Mouse (Mus musculus): ENCODE measurements at regions not wholly inside any gene's neighbourhood (a gene's known extent, or its start where the extent isn't known, plus 50 kb on each side); places are given as distances from the start of the nearest gene placed in this dataset.
"Not testable (repeated sequence)": the region's sequence is repeated elsewhere in the genome, so short reads cannot be mapped to it uniquely, and the experiment has no call there.

DNA sequence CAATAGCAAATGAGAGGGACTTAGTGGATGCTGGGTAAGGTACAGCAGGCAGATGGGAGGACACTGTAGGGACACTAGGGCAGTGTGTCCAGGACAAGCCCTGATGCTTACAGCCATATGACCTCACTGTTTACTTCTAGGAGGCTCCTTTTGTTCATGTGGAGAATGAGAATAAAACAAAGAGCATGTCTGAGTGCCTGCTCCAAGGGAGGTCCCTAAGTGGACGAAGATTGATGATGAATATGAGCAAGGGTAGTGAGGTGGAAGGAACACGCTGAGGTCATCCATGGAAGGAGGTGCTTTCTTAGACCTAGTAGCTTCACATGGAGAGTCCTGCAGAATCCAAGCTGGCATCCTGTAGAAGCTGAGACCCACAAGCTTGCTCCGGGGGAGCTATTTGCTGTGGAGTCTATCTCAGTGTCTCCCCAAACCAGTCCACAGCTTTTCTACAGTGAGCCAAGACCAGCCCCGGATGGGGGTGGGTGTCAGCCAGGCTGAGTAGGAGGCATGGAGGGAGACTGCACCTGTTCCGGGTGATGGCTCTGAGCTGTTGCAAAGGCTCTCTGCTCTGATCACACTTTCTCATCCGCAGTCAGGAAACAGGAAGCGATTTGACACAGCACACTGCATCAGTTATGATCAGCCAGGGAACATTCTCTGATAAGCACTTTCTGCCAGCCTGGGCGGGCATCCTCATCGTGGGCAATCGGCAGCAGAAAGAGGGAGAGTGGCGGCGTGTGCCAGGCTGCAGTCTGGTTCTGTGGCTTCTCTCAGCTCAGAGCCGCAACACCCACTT lies 332.0 kb downstream of the Eipr1 start:
- Histone ChIP-seq H3K27ac (replicated peaks; ENCODE audit: low read depth, low read length) (no peak overlapping the region), H3K4me2 (ENCODE audit: low read depth, low read length) (no peak overlapping the region), H3K4me1 (ENCODE audit: control insufficient read depth, insufficient read depth, low read length) (no peaks in the 10 kb centered on the region), H3K36me3 (replicated peaks; ENCODE audit: control insufficient read depth, insufficient read depth, low read depth, low read length) (no peaks in the 10 kb centered on the region), H3K27me3 (ENCODE audit: control insufficient read depth, insufficient read depth, low read length) (no peaks in the 10 kb centered on the region), H3K9ac (replicated peaks; ENCODE audit: low read length) (no peak overlapping the region), H3K9me3 (replicated peaks; ENCODE audit: control insufficient read depth, low read length) (no peaks in the 10 kb centered on the region), H3K4me3 (ENCODE audit: low read depth, low read length) (no peak overlapping the region)
- DNase-seq (ENCODE audit: low spot score) (no peak), ATAC-seq (replicated peaks; ENCODE audit: insufficient number of reproducible peaks, low FRiP score, low TSS enrichment, low read depth) (no peak)
- WGBS: 73% methylated on average over 13 of the region's 13 CpGs

DNA sequence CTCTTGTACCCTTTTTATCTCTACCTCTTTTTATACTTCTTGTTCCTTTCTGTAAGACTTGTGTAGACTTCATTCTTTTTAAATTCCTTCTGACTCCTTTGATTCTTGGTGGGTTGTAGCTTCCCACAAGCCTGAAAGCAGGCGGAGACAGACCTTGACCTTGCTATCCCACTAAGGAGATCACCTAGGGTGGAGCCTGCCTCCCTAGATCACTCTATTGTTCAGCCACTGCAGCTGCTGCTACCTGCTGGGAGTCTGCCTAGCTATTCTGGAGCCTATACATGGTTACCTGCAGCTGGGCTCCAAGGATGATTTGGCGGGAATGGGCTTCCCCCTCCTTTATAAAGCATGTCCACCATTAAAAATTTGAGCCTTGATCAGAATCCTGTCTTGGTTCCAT lies 335.6 kb downstream of the Eipr1 start:
- WGBS: 63% methylated on average over 2 of the region's 2 CpGs
- H3K36me3 ChIP-seq (replicated peaks; ENCODE audit: control insufficient read depth, insufficient read depth, low read depth, low read length); H3K27me3 ChIP-seq (ENCODE audit: control insufficient read depth, insufficient read depth, low read length); ATAC-seq (replicated peaks; ENCODE audit: insufficient number of reproducible peaks, low FRiP score, low TSS enrichment, low read depth); H3K4me1 ChIP-seq (ENCODE audit: control insufficient read depth, insufficient read depth, low read length); H3K4me2 ChIP-seq (ENCODE audit: low read depth, low read length); H3K9ac ChIP-seq (replicated peaks; ENCODE audit: low read length); H3K4me3 ChIP-seq (ENCODE audit: low read depth, low read length); H3K9me3 ChIP-seq (replicated peaks; ENCODE audit: control insufficient read depth, low read length); H3K27ac ChIP-seq (replicated peaks; ENCODE audit: low read depth, low read length); DNase-seq (ENCODE audit: low spot score): not testable (repeated sequence)

GRCm38 (mm10) chr12:29089634-29090033 lies 338.0 kb downstream of the Eipr1 start:
- no peak overlapping the region for H3K9ac ChIP-seq (replicated peaks; ENCODE audit: low read length)
- no peak for ATAC-seq (replicated peaks; ENCODE audit: insufficient number of reproducible peaks, low FRiP score, low TSS enrichment, low read depth)
- no peaks in the 10 kb centered on the region for H3K27me3 ChIP-seq (ENCODE audit: control insufficient read depth, insufficient read depth, low read length)
- H3K9me3 ChIP-seq (replicated peaks; ENCODE audit: control insufficient read depth, low read length): no peaks in the 10 kb centered on the region
- no peak overlapping the region for H3K27ac ChIP-seq (replicated peaks; ENCODE audit: low read depth, low read length)
- H3K4me3 ChIP-seq (ENCODE audit: low read depth, low read length): no peak overlapping the region
- no peak overlapping the region for H3K4me2 ChIP-seq (ENCODE audit: low read depth, low read length)
- H3K36me3 ChIP-seq (replicated peaks; ENCODE audit: control insufficient read depth, insufficient read depth, low read depth, low read length): no peaks in the 10 kb centered on the region
- no peaks in the 10 kb centered on the region for H3K4me1 ChIP-seq (ENCODE audit: control insufficient read depth, insufficient read depth, low read length)
- 70% methylated on average over 3 of the region's 3 CpGs for WGBS
- no peak for DNase-seq (ENCODE audit: low spot score)

DNA sequence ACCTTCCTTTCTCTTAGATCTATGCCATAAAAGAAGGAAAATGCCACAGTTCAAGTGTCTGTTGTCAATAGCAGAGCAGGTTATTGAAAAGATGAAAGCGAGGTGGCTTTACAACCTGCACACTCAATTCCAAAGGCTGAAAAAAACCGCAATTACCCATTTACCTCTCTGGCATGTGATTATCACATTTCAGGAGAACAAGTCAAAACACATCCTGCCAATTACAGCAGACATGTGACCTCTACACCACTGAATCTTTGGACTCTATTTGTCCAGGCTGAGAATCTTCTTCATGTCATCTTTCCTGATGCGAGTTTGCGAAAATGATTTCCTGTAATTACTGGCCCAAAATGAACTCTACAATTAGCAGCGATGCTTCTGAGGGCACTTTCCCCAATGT lies 338.8 kb downstream of the Eipr1 start:
- Histone ChIP-seq H3K27ac (replicated peaks; ENCODE audit: low read depth, low read length) (no peak overlapping the region), H3K4me3 (ENCODE audit: low read depth, low read length) (no peak overlapping the region), H3K9ac (replicated peaks; ENCODE audit: low read length) (no peak overlapping the region), H3K36me3 (replicated peaks; ENCODE audit: control insufficient read depth, insufficient read depth, low read depth, low read length) (no peaks in the 10 kb centered on the region), H3K4me1 (ENCODE audit: control insufficient read depth, insufficient read depth, low read length) (no peaks in the 10 kb centered on the region), H3K27me3 (ENCODE audit: control insufficient read depth, insufficient read depth, low read length) (no peaks in the 10 kb centered on the region), H3K4me2 (ENCODE audit: low read depth, low read length) (no peak overlapping the region), H3K9me3 (replicated peaks; ENCODE audit: control insufficient read depth, low read length) (no peaks in the 10 kb centered on the region)
- ATAC-seq (replicated peaks; ENCODE audit: insufficient number of reproducible peaks, low FRiP score, low TSS enrichment, low read depth) (no peak), DNase-seq (ENCODE audit: low spot score) (peak; percentile 27)
- WGBS: 56% methylated on average over 5 of the region's 5 CpGs

DNA sequence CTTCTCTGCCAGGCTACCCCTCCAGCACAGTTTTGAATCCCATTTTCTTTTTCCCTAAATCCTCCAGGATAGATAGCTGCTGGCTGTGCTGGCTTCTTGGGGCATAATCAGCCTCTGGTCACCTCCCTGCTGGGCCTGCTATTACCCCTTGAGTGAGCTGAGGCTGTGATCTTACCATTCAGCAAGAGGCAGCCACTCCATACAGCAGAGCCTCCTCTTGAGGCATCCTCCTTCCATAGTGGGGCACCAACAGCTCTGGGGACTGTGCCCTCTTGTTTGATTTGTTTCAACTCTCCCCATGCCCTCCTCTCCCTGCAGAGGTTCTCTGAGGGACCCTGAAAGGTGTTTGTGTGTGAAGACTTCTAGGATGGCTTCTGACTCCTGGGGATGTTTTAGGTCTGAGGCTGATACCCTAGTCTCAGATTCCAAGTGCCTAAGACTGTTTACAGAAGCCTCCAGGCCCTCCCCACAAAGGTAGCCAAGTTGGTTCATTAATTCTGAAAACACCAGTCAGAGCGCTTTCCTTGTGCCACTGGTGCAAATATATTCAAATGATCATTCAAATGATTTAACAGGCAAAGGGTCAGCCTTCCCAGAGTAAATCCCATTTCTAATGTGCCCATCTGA lies 343.9 kb downstream of the Eipr1 start:
- Histone ChIP-seq H3K27me3 (ENCODE audit: control insufficient read depth, insufficient read depth, low read length) (no peaks in the 10 kb centered on the region), H3K36me3 (replicated peaks; ENCODE audit: control insufficient read depth, insufficient read depth, low read depth, low read length) (no peaks in the 10 kb centered on the region), H3K9me3 (replicated peaks; ENCODE audit: control insufficient read depth, low read length) (no peaks in the 10 kb centered on the region), H3K9ac (replicated peaks; ENCODE audit: low read length) (no peak overlapping the region), H3K27ac (replicated peaks; ENCODE audit: low read depth, low read length) (no peak overlapping the region), H3K4me2 (ENCODE audit: low read depth, low read length) (no peak overlapping the region), H3K4me1 (ENCODE audit: control insufficient read depth, insufficient read depth, low read length) (peaks cover 4% of the 10 kb centered on the region; the same call in 1 of the 2 replicates), H3K4me3 (ENCODE audit: low read depth, low read length) (no peak overlapping the region)
- DNase-seq (ENCODE audit: low spot score): no peak
- no peak for ATAC-seq (replicated peaks; ENCODE audit: insufficient number of reproducible peaks, low FRiP score, low TSS enrichment, low read depth)
- WGBS: 14% methylated on average over 1 of the region's 1 CpGs

DNA sequence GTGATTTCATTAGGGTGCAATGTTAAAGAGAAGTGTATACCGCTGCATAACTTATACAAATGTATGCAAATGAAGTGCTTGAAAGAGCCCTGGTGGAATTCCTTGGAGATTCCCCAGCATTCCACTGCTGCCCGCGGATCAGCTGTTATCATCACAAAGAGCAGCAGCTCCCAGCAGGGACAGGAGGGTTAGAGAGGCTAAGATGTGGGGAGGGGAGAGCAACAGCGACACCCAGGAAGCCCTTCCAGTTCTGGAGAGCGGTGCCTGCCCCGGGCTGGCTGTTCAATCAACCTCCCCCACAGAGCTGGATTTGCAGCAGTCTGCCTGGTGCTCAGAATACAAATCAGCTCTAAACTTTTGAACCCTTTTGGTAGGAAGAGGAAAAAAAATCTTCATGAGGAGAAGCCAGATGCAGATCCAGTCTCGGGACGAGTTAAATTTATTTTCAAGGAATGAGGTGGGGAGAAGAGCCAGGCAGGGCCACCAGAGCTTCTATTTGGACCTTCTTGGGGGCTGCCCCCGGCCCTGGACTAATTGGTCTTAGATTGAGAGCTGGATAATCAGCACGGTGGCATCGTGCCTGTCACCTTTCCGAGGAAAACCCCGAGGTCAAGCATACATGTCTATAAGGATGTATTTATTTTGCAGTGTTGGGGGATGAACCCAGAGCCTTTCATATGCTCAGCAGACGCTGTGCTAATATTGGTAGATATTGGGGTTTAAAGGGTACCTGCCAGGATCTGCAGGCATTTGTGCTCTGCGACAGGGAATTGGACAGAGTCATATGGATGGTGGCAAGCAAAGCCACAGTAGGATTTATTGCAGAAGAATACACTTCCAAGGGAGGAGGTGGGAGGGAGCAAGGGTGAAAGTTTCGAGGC lies 344.7 kb downstream of the Eipr1 start:
- peak; percentile 79 for ATAC-seq (replicated peaks; ENCODE audit: insufficient number of reproducible peaks, low FRiP score, low TSS enrichment, low read depth)

DNA sequence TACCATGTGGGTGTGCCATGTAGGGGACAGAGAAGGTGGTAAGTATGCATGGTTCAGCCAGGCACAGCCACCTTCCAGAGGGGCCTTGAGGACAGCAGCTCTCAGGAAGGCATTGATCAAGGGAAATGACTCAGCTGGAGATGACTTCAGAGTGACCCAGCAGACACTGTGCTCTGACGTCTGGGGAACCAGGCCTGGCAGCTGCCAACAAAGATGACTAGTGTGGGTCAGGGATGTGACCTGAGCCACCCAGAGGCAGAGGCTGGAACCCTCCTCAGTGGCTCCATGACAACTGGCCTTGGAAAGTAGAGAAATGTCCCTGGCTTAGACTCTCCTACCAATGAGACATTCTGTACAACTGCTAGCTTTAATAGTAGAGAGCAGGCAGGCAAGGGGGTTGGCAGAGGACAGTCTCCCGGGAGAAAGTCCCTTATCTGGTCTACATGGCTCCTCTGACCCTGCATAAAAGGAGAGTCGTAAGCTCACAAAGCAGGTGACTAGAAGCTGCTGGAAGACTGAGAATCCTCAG lies 348.5 kb downstream of the Eipr1 start:
- 61% methylated on average over 3 of the region's 3 CpGs for WGBS

More for the DNA sequence above, 344.7 kb downstream of the Eipr1 start:
- Histone ChIP-seq H3K36me3 (replicated peaks; ENCODE audit: control insufficient read depth, insufficient read depth, low read depth, low read length) (no peaks in the 10 kb centered on the region), H3K9me3 (replicated peaks; ENCODE audit: control insufficient read depth, low read length) (no peaks in the 10 kb centered on the region), H3K27ac (replicated peaks; ENCODE audit: low read depth, low read length) (no peak overlapping the region), H3K27me3 (ENCODE audit: control insufficient read depth, insufficient read depth, low read length) (no peaks in the 10 kb centered on the region), H3K4me1 (ENCODE audit: control insufficient read depth, insufficient read depth, low read length) (peaks cover 4% of the 10 kb centered on the region; the same call in 1 of the 2 replicates), H3K4me3 (ENCODE audit: low read depth, low read length) (no peak overlapping the region), H3K4me2 (ENCODE audit: low read depth, low read length) (no peak overlapping the region), H3K9ac (replicated peaks; ENCODE audit: low read length) (no peak overlapping the region)
- WGBS: 9% methylated on average over 16 of the region's 16 CpGs
- DNase-seq (ENCODE audit: low spot score): peak; percentile 55

More for the DNA sequence above, 348.5 kb downstream of the Eipr1 start:
- DNase-seq (ENCODE audit: low spot score) (no peak), ATAC-seq (replicated peaks; ENCODE audit: insufficient number of reproducible peaks, low FRiP score, low TSS enrichment, low read depth) (no peak)
- no peaks in the 10 kb centered on the region for H3K36me3 ChIP-seq (replicated peaks; ENCODE audit: control insufficient read depth, insufficient read depth, low read depth, low read length)
- peaks cover 4% of the 10 kb centered on the region; the same call in 1 of the 2 replicates for H3K4me1 ChIP-seq (ENCODE audit: control insufficient read depth, insufficient read depth, low read length)
- no peak overlapping the region for H3K27ac ChIP-seq (replicated peaks; ENCODE audit: low read depth, low read length)
- H3K9ac ChIP-seq (replicated peaks; ENCODE audit: low read length): no peak overlapping the region
- no peak overlapping the region for H3K4me2 ChIP-seq (ENCODE audit: low read depth, low read length)
- no peak overlapping the region for H3K4me3 ChIP-seq (ENCODE audit: low read depth, low read length)
- H3K9me3 ChIP-seq (replicated peaks; ENCODE audit: control insufficient read depth, low read length): no peaks in the 10 kb centered on the region
- no peaks in the 10 kb centered on the region for H3K27me3 ChIP-seq (ENCODE audit: control insufficient read depth, insufficient read depth, low read length)

Data from embryonic facial prominence, embryonic 11.5 days (tissue).